Mouse (Mus musculus) thymus, adult 2 months (tissue): ENCODE data around the gene Fam49a.

Source experiments
- CTCF ChIP-seq: fragments of 200-500 bp; IDR thresholded peaks from 2 replicates; pipeline ENCODE4 v1.5.1; 2012; ENCODE audit warnings: mild to moderate bottlenecking, control low read depth, low read length, moderate library complexity, borderline replicate concordance; ENCODE audit not compliant: control insufficient read depth, poor library complexity, insufficient read depth; ENCODE audit errors: extremely low read depth
- POLR2A ChIP-seq: fragments of 200-500 bp; IDR thresholded peaks from 2 replicates; pipeline ENCODE4 v1.6.1; 2012; ENCODE audit warnings: mild to moderate bottlenecking, low read length, control low read depth, moderate library complexity; ENCODE audit not compliant: control insufficient read depth, poor library complexity, insufficient read depth; ENCODE audit errors: extremely low read depth

GRCm38 (mm10) chr12:12232097-12232496 lies 29.8 kb upstream of the Fam49a start:
- no peak for TF ChIP-seq CTCF
- no peak for TF ChIP-seq POLR2A
